Mouse (Mus musculus) ES-Bruce4 (cell line): ENCODE results near the gene Rfx8. TPM values are rescaled to one million over a fixed set of nuclear protein-coding genes. Genes with fewer than 3 reads are reported as not detected.

Source experiments
- H3K27ac ChIP-seq: 2 replicates; pipeline ENCODE4 v1.5.1; 2012; ENCODE audit warnings: low read length, inconsistent platforms; ENCODE audit not compliant: insufficient read depth
- H3K27me3 ChIP-seq: 2 replicates; pipeline ENCODE4 v1.6.1; 2012; ENCODE audit warnings: mild to moderate bottlenecking, low read length, inconsistent platforms; ENCODE audit not compliant: control insufficient read depth, poor library complexity, insufficient read depth, severe bottlenecking
- H3K36me3 ChIP-seq: 2 replicates; pipeline ENCODE4 v1.6.1; 2012; ENCODE audit warnings: inconsistent platforms, mild to moderate bottlenecking, low read length, moderate library complexity; ENCODE audit not compliant: control insufficient read depth, poor library complexity, insufficient read depth, severe bottlenecking
- H3K4me1 ChIP-seq: one replicate; pipeline ENCODE4 v1.8.1; 2011; ENCODE audit warnings: low read length; ENCODE audit not compliant: control insufficient read depth, insufficient read depth
- H3K4me3 ChIP-seq: 2 replicates; pipeline ENCODE4 v1.5.1; 2011; ENCODE audit warnings: low read depth, mild to moderate bottlenecking, low read length
- H3K9ac ChIP-seq: 2 replicates; pipeline ENCODE4 v1.6.1; 2012; ENCODE audit warnings: low read depth, mild to moderate bottlenecking, inconsistent platforms; ENCODE audit not compliant: poor library complexity, severe bottlenecking
- H3K9me3 ChIP-seq: replicated peaks from 2 replicates; pipeline ENCODE4 v1.6.1; 2012; ENCODE audit warnings: mild to moderate bottlenecking, low read length, inconsistent platforms; ENCODE audit not compliant: control insufficient read depth, poor library complexity, insufficient read depth, severe bottlenecking
- CTCF ChIP-seq: IDR thresholded peaks from one replicate; pipeline ENCODE4 v1.8.1; 2011; ENCODE audit warnings: low read depth, low read length
- EP300 ChIP-seq: IDR thresholded peaks from 2 replicates; pipeline ENCODE4 v1.6.1; 2011; ENCODE audit warnings: low read depth, low read length; ENCODE audit not compliant: insufficient read depth
- POLR2A ChIP-seq: IDR thresholded peaks from one replicate; pipeline ENCODE4 v1.8.1; 2011; ENCODE audit warnings: low read length; ENCODE audit not compliant: insufficient read depth
- polyA plus RNA-seq: library from polyadenylated mRNA; stranded (reverse); fragments of >200 nt; gene quantifications from 2 replicates; pipeline ENCODE4 v1.2.4, GENCODE M21; 2011; ENCODE audit warnings: low read depth; ENCODE audit not compliant: missing spikeins, insufficient read depth, insufficient read length

The Rfx8 gene
- polyA plus RNA-seq, 1 experiment = not detected

DNA sequence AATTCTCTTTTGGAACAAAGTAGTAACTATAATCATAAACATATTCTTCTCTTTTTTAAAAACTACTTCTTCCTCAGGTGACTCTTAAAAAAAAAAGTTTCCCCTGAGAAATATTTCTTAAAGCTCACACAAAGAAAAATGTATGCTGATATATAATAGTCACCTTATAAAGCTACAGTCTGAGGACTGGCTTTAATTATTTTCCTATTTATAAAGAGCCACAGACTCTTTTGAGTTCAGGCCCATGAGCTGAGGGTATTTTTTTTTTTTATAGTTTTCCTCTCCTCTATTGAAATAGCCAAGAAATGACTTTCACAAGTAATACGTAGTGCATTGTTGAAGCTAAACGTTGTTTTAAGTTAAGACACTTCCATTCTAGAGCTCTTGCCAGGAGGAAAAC is 611 bp downstream of the Rfx8 start:
- peak overlapping the region; percentile 43 for H3K4me3 ChIP-seq
- no peaks in the 10 kb centered on the region for H3K4me1 ChIP-seq
- H3K9me3 ChIP-seq = no peaks in the 10 kb centered on the region
- H3K27ac ChIP-seq = no peak overlapping the region
- peak overlapping the region; percentile 70 for H3K9ac ChIP-seq
- H3K36me3 ChIP-seq = no peaks in the 10 kb centered on the region
- H3K27me3 ChIP-seq = no peaks in the 10 kb centered on the region
- no peak for TF ChIP-seq EP300
- TF ChIP-seq POLR2A = no peak
- no peak for TF ChIP-seq CTCF

DNA sequence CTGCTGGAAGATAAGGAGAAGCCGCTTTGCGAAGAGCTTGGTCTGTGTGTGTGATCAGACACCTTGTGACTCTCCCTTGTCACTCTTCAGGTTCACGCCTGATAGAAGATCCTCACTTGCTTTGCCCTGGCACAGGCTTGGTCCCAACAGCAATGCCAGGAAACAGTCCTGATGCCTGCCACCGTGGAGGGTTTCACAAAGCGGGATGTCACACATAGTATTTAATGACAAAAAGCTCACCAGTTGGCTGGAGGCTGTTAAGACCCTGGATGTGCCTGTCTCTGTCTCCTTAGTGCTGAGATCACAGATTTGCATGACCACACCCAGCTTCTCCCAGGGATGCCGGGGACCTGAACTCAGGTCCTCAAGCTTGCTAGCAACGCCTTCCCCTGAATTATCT is 5.2 kb downstream of the Rfx8 start:
- H3K27ac ChIP-seq = no peak overlapping the region
- H3K36me3 ChIP-seq = no peaks in the 10 kb centered on the region
- no peak overlapping the region for H3K9ac ChIP-seq
- no peak for TF ChIP-seq CTCF
- H3K4me1 ChIP-seq = no peaks in the 10 kb centered on the region
- no peaks in the 10 kb centered on the region for H3K9me3 ChIP-seq
- H3K27me3 ChIP-seq = no peaks in the 10 kb centered on the region
- no peak overlapping the region for H3K4me3 ChIP-seq

DNA sequence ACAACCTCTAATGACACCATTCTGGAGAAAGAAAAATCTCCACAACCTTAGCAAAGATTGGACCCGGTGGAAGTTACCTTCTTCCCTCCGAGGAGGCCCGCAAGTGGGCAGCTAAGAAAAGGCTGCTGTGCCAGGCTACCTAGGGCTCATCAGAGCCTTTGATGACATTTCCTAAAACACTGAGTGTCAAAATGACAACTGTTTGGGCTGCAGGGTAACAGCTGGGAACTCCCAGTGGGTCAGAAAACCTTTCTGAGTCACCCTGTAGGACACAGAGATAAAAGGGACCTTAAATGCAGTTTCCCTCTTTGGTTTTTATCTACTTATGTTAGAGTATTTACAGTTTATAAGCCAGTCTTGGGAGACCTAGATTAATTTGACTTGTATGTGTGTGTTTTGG is 6.1 kb downstream of the Rfx8 start:
- H3K4me1 ChIP-seq = no peaks in the 10 kb centered on the region
- TF ChIP-seq EP300 (no peak), POLR2A (no peak), CTCF (no peak)
- no peaks in the 10 kb centered on the region for H3K27me3 ChIP-seq
- H3K36me3 ChIP-seq = no peaks in the 10 kb centered on the region
- H3K9ac ChIP-seq = no peak overlapping the region
- no peak overlapping the region for H3K4me3 ChIP-seq
- no peak overlapping the region for H3K27ac ChIP-seq
- no peaks in the 10 kb centered on the region for H3K9me3 ChIP-seq

- H3K36me3 ChIP-seq = no peaks in the 10 kb centered on the region
- H3K4me1 ChIP-seq = no peaks in the 10 kb centered on the region
- no peaks in the 10 kb centered on the region for H3K27me3 ChIP-seq
- H3K9me3 ChIP-seq = no peaks in the 10 kb centered on the region
- TF ChIP-seq EP300 (no peak), CTCF (no peak), POLR2A (no peak)
- no peak overlapping the region for H3K27ac ChIP-seq
- H3K4me3 ChIP-seq = no peak overlapping the region
- H3K9ac ChIP-seq = no peak overlapping the region
These were observed 6.7 kb downstream of the Rfx8 start for GRCm38 (mm10) chr1:39713842-39714658.

- no peaks in the 10 kb centered on the region for H3K9me3 ChIP-seq
- no peak overlapping the region for H3K9ac ChIP-seq
- H3K27ac ChIP-seq = no peak overlapping the region
- H3K4me1 ChIP-seq = no peaks in the 10 kb centered on the region
- H3K36me3 ChIP-seq = no peaks in the 10 kb centered on the region
- no peaks in the 10 kb centered on the region for H3K27me3 ChIP-seq
- TF ChIP-seq EP300 (no peak), CTCF (no peak), POLR2A (no peak)
- H3K4me3 ChIP-seq = no peak overlapping the region
These were observed 7.5 kb downstream of the Rfx8 start for GRCm38 (mm10) chr1:39713300-39713699.

DNA sequence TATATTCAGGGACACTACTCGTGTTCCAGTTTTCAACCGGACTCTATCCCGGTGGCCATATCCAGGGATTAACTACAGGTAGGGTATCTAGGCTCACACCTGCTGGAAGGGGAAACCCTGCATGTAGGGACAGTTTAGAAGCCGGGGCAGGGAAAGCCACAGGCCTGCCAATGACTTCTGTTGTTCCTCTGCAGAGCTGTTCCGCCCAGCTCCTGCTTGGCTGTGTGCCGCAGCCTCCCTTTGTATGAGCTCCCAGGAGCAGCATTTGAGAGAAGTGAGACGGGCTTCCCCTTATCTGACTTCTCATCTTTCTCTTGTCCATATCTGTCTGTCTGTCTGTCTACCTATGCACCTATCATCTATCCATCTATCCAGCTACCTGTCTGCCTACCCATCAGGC is 8.5 kb downstream of the Rfx8 start:
- H3K4me1 ChIP-seq = no peaks in the 10 kb centered on the region
- H3K9me3 ChIP-seq = no peaks in the 10 kb centered on the region
- no peak for TF ChIP-seq EP300
- no peak for TF ChIP-seq POLR2A
- no peak for TF ChIP-seq CTCF
- H3K4me3 ChIP-seq = no peak overlapping the region
- no peak overlapping the region for H3K27ac ChIP-seq
- no peaks in the 10 kb centered on the region for H3K36me3 ChIP-seq
- no peaks in the 10 kb centered on the region for H3K27me3 ChIP-seq
- no peak overlapping the region for H3K9ac ChIP-seq
